Mouse (Mus musculus): Measurements from ENCODE around the gene Lpcat1. TPM values are rescaled to one million over a fixed set of nuclear protein-coding genes. Genes with fewer than 3 reads are reported as not detected.

Gene Lpcat1
- 10 to 100 TPM; 26.5 to 39.7 (median 36.1) TPM for polyA plus RNA-seq (2017; shearing (Covaris generic))

- peak; percentile 59 for ATAC-seq
Measured at GRCm38 (mm10) chr13:73467034-73467420, at the start of gene Lpcat1. Lpcat1 (plus strand) TSS chr13:73467197.

- no peak for ATAC-seq
Measured at GRCm38 (mm10) chr13:73417478-73418220, 49.3 kb upstream of the Lpcat1 start.

- no peak for ATAC-seq
Measured at GRCm38 (mm10) chr13:73418297-73418696, 48.7 kb upstream of the Lpcat1 start.

GRCm38 (mm10) chr13:73419244-73419643 is 47.8 kb upstream of the Lpcat1 start:
- no peak for ATAC-seq

- ATAC-seq = no peak
Measured at GRCm38 (mm10) chr13:73423043-73423442, 44.0 kb upstream of the Lpcat1 start.

GRCm38 (mm10) chr13:73425035-73425434 is 42.0 kb upstream of the Lpcat1 start:
- ATAC-seq = no peak

GRCm38 (mm10) chr13:73425839-73426490 is 41.0 kb upstream of the Lpcat1 start:
- peak; percentile 92 for ATAC-seq

GRCm38 (mm10) chr13:73426587-73426986 is 40.4 kb upstream of the Lpcat1 start:
- ATAC-seq = no peak

- no peak for ATAC-seq
Measured at GRCm38 (mm10) chr13:73429605-73430321, 37.2 kb upstream of the Lpcat1 start.

GRCm38 (mm10) chr13:73432466-73433149 is 34.4 kb upstream of the Lpcat1 start:
- no peak for ATAC-seq

GRCm38 (mm10) chr13:73433681-73434535 is 33.1 kb upstream of the Lpcat1 start:
- ATAC-seq = no peak

- peak; percentile 92 for ATAC-seq
Measured at GRCm38 (mm10) chr13:73434687-73435086, 32.3 kb upstream of the Lpcat1 start.

GRCm38 (mm10) chr13:73435662-73436061 is 31.3 kb upstream of the Lpcat1 start:
- no peak for ATAC-seq

GRCm38 (mm10) chr13:73439057-73439456 is 27.9 kb upstream of the Lpcat1 start:
- no peak for ATAC-seq

GRCm38 (mm10) chr13:73441032-73441431 is 26.0 kb upstream of the Lpcat1 start:
- ATAC-seq = no peak

- ATAC-seq = no peak
Measured at GRCm38 (mm10) chr13:73441686-73442085, 25.3 kb upstream of the Lpcat1 start.

GRCm38 (mm10) chr13:73442431-73442830 is 24.6 kb upstream of the Lpcat1 start:
- no peak for ATAC-seq

GRCm38 (mm10) chr13:73443093-73443821 is 23.7 kb upstream of the Lpcat1 start:
- ATAC-seq = no peak

- ATAC-seq = no peak
Measured at GRCm38 (mm10) chr13:73445087-73445486, 21.9 kb upstream of the Lpcat1 start.

GRCm38 (mm10) chr13:73446076-73446475 is 20.9 kb upstream of the Lpcat1 start:
- no peak for ATAC-seq

- no peak for ATAC-seq
Measured at GRCm38 (mm10) chr13:73446494-73446893, 20.5 kb upstream of the Lpcat1 start.
